Mouse (Mus musculus): Measurements from ENCODE around the gene Ints3.

- TF ChIP-seq CTCF (IDR thresholded peaks at IDR 0.05; ENCODE audit: extremely low read depth, insufficient read depth, low read length) (no peak), POLR2A (IDR thresholded peaks at IDR 0.05; ENCODE audit: extremely low read depth, insufficient read depth, low read length) (no peak)
Measured at GRCm38 (mm10) chr3:90359230-90359629, 74.2 kb downstream of the Ints3 start.
